Mouse (Mus musculus): ENCODE data around the gene Erp27. TPM values are rescaled to one million over a fixed set of nuclear protein-coding genes. Genes with fewer than 3 reads are reported as not detected.

The Erp27 gene
- 5.0 TPM in 1 of 2 replicates, not detected in the other for polyA plus RNA-seq (2012; rRNA removed; ENCODE audit: low replicate concordance)

DNA sequence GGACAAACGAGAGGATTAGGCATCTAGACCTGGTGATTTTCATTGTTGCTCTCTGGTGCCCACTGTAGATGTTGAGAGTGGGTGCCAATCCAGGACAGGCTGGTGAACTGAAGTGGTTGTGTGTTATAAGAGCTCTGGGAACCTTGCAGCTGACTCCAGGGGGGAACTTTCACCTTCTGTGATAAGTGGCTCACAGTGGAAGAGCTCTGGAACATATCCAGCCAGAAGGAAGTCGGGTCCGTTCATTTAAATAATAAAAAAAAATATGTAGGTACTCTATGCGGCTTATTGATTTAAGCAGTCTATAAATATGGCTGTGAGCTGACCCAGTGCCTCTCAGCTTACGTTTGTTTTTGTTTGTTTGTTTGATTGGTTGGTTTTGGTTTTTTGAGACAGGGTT lies at the start of gene Erp27:
Erp27 (minus strand) TSS at position 101 of the 400 bp plus-strand sequence.

DNA sequence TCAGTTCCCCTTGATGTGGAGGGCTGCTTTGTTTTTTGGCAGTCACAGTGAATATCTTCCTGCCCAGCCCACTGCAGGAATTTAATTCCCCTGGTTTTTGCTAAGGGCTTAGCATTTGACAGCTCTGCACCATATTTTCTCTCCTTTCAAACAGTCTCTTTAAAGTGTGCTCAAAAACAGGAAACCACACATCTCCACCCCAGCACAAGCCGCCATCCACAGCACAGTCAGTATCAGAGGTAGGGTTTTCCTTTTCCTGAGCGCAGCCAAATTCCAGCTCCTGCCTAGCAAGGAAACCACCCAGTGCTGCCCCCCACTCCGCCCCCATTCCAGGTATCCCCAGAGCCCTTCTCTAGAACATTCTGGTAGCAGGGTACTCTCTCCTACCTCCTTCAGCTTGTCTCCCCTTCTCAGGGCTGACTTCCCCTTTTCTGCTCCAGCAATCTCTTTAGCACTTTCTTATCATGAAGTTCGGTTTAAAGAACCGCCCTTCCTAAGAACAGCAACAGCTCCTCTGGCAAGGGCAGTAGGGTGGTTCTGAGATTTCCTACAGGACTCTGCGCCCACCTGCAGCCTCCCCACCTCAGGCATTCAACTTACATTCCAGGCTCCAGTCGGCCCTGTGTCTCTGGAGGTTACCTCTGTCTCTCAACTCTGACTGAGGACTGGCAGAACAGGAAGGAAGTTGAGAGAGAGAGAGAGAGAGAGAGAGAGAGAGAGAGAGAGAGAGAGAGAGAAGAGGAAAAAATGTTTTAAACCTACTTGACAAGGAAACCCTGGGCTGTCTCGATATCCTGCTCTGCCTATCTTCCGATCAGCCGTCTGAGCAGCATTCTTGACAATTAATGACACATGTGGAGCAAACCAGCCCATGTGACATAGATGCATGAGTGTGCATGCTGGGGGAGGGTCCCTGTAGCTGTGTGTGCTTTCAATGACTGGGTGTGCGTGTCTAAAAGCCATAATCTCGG lies 19.4 kb upstream of the Erp27 start, which contains the start of gene Arhgdib:
Arhgdib (minus strand) TSS at position 849 of the 971 bp plus-strand sequence.

DNA sequence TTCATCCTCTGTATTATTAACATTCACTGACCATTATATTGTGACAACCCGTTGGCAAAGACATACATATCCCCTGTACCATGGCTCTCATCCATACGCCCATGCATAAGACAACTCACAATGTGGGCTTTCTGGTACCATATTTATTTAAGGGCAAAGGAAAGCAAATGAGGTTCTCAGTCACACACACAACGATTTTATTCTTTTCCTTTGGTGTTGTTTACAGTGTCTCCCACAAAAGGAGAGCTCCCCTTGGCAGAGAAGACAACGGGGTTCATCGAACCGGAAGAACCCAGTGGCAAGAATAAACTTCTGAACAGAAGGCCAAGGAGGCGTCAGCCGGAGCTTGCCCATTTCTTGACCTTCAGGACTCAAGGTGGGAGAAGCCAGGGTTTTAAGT lies 1.6 kb upstream of the Erp27 start, which contains the start of gene Pde6h:
Pde6h (plus strand) TSS at position 301 of the 400 bp plus-strand sequence.

DNA sequence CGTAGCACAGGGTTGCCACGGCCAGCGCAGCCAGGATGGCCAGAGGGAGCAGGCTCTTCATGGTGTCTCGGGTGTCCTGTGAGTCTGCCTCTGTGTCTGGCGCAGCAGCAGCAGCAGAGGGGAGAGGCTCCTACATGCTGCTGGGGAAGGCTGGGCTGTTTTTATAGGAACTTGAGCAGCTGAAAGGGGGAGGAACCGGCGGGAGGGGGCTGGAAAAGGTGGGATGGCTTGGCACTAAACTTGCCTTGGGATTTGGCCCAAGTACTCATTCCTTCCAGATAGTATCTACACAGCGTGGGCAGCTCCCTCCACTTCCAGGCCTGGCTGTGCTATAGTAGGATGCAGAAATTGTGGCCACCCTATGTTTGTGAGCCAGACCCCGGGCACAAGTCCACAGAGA lies 46.3 kb downstream of the Erp27 start, which contains the start of gene Mgp:
Mgp (minus strand) TSS at position 154 of the 400 bp plus-strand sequence.

Other genes with a start within 250 kb of the Erp27 start
- 35.4 and 61.1 TPM in 2 replicates for gene Gucy2c, start 140.4 kb downstream of the Erp27 start, polyA plus RNA-seq (2012; rRNA removed; ENCODE audit: low replicate concordance)
- 1.3 and 2.3 TPM in 2 replicates for gene Hist4h4, start 117.8 kb downstream of the Erp27 start, polyA plus RNA-seq (2012; rRNA removed; ENCODE audit: low replicate concordance)
- gene H2afj, start 113.9 kb downstream of the Erp27 start, polyA plus RNA-seq (2012; rRNA removed; ENCODE audit: low replicate concordance) = 381 and 1,561 TPM in 2 replicates
- 0.88 and 1.5 TPM in 2 replicates for gene BC049715, start 94.6 kb downstream of the Erp27 start, polyA plus RNA-seq (2012; rRNA removed; ENCODE audit: low replicate concordance)
- 32.5 and 34.8 TPM in 2 replicates for gene Wbp11, start 93.9 kb downstream of the Erp27 start, polyA plus RNA-seq (2012; rRNA removed; ENCODE audit: low replicate concordance)
- gene Smco3, start 86.7 kb downstream of the Erp27 start, polyA plus RNA-seq (2012; rRNA removed; ENCODE audit: low replicate concordance) = not detected in 2 replicates
- 0.08 and 0.15 TPM in 2 replicates for gene Art4, start 64.4 kb downstream of the Erp27 start, polyA plus RNA-seq (2012; rRNA removed; ENCODE audit: low replicate concordance)
- gene Mgp, start 46.4 kb downstream of the Erp27 start, polyA plus RNA-seq (2012; rRNA removed; ENCODE audit: low replicate concordance) = 70.6 and 80.8 TPM in 2 replicates
- 0.04 TPM in 1 of 2 replicates, not detected in the other for gene Pde6h, start 1.7 kb upstream of the Erp27 start, polyA plus RNA-seq (2012; rRNA removed; ENCODE audit: low replicate concordance)
- 9.1 and 19.1 TPM in 2 replicates for gene Arhgdib, start 19.7 kb upstream of the Erp27 start, polyA plus RNA-seq (2012; rRNA removed; ENCODE audit: low replicate concordance)
- 4.6 and 10.3 TPM in 2 replicates for gene Rerg, start 248.3 kb upstream of the Erp27 start, polyA plus RNA-seq (2012; rRNA removed; ENCODE audit: low replicate concordance)

Data from duodenum, adult 2 months (tissue).